Mouse (Mus musculus): ENCODE measurements around the gene Lmln.

GRCm38 (mm10) chr16:33013801-33014200 lies 48.5 kb upstream of the Lmln start:
- TF ChIP-seq POLR2A (IDR thresholded peaks at IDR 0.05; ENCODE audit: insufficient read depth, low read depth, low read length) (no peak), CTCF (IDR thresholded peaks at IDR 0.05; ENCODE audit: insufficient read depth, low read depth, low read length) (no peak)

Measured in olfactory bulb, adult 2 months (tissue).